Mouse (Mus musculus) adrenal gland, postnatal 10 days (tissue): ENCODE results near the gene Nfx1. TPM values are rescaled to one million over a fixed set of nuclear protein-coding genes. Genes with fewer than 3 reads are reported as not detected.

Source experiments
- microRNA-seq: library from miRNA; unstranded; fragments of <30 nt; microRNA quantifications from one replicate; pipeline ENCODE4 v1.2.0, GENCODE M21; 2021
- total RNA-seq, 2 experiments: library from RNA; stranded (reverse); gene quantifications; 2 replicates each; pipeline ENCODE4 v1.2.3; 2021

Gene Nfx1
- total RNA-seq, 2 experiments from 2014 or later = 54.9 to 66.9 TPM

Small RNAs within 50 kb of the gene (microRNA-seq; reads per million reads assigned to microRNA genes)
- not detected for gene Mir3094

Other genes starting within 250 kb of the Nfx1 start
- 100 to 1,000 TPM; 199 to 219 TPM for gene Dnaja1, start 248.8 kb upstream of the Nfx1 start, total RNA-seq
- 10 to 100 TPM; 57.2 to 62.3 TPM for gene Smu1, start 213.0 kb upstream of the Nfx1 start, total RNA-seq
- gene B4galt1, start 116.9 kb upstream of the Nfx1 start, total RNA-seq = 10 to 100 TPM; 73.7 to 83.0 TPM
- 1 to 10 TPM; 4.6 to 4.8 TPM for gene Spink4, start 50.9 kb upstream of the Nfx1 start, total RNA-seq
- gene Bag1, start 22.6 kb upstream of the Nfx1 start, total RNA-seq = 100 to 1,000 TPM; 257 to 267 TPM
- 10 to 100 TPM; 62.5 to 69.9 TPM for gene Chmp5, start 22.5 kb upstream of the Nfx1 start, total RNA-seq
- gene Aqp7, start 77.2 kb downstream of the Nfx1 start, total RNA-seq = 10 to 100 TPM; 71.9 to 79.4 TPM
- gene Aqp3, start 127.3 kb downstream of the Nfx1 start, total RNA-seq = under 1 TPM; 0.63 to 0.76 TPM
- 10 to 100 TPM; 35.7 to 41.3 TPM for gene Nol6, start 153.5 kb downstream of the Nfx1 start, total RNA-seq
- 100 to 1,000 TPM; 105 to 107 TPM for gene Ube2r2, start 164.8 kb downstream of the Nfx1 start, total RNA-seq